Mouse (Mus musculus): ENCODE results near the gene Gm20458.

DNA sequence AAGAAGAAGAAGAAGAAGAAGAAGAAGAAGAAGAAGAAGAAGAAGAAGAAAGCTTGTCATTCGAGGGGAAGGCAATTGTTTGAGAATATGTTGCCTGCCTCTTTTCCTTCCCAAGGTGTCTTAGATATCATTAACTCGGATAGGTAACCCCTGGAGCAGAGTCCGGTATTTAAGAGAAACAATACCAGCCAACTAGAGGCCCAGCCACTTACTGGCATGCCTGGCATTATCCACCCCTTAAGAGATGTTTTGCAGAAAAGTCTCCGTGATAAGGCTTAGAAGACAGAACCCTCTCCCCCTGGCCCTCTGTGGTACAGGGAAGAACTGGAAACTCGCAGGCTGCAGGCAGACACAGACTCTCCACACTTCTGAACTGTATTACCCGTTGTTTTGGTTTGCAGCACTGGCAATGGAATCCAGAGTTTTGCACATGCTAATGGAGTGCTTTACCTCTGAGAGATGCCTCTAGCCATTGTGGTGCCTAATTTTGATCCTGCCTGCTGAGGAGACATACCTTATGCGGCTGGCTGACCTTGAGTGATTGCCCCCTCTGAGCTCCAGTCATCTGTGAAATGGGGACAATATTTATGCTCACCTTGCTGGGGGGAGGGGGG, 6.8 kb upstream of the Gm20458 start:
- no peak for TF ChIP-seq CTCF (conservative IDR thresholded peaks at IDR 0.05; ENCODE audit: insufficient read depth, insufficient read length, low read depth, low read length)
- no peak for TF ChIP-seq POLR2A (IDR thresholded peaks at IDR 0.05; ENCODE audit: low read depth, low read length)

Data from kidney, adult 2 months (tissue).